Comparison of ENCODE assay signal across 23 mouse cellular contexts in genomic region chr4:106927034-106927433, GRCm38 (mm10).
"Had no signal": no experiment of that assay in that cellular context is flagged by ENCODE, and none has a peak within 500 bp of the region (broad histone marks: within the 10 kb centered on the region; RNA-seq: fewer than 3 reads in every experiment).

No protein-coding gene starts in this region.

- DNase-seq: kidney, adult 11 months; kidney, adult 8-10 months; kidney, postnatal 10 days; kidney, postnatal 36 days; liver; lung, adult 2 months; lung, postnatal 14 days; lung, postnatal 4 days; right cerebral cortex, adult 18-20 months; right cerebral cortex, postnatal 14 days; right cerebral cortex, postnatal 4 days; thymus, adult 2 months; thymus, postnatal 14 days; thymus, postnatal 4 days had no signal

- ATAC-seq: intestine, embryonic 15.5 days; midbrain, embryonic 16.5 days had no signal

- H3K9me3 ChIP-seq: intestine, embryonic 15.5 days; kidney, embryonic 15.5 days; limb, embryonic 10.5 days; limb, embryonic 13.5 days; neural tube, embryonic 13.5 days had no signal

- H3K27me3 ChIP-seq: intestine, embryonic 15.5 days; kidney, embryonic 15.5 days; limb, embryonic 13.5 days; neural tube, embryonic 13.5 days had no signal

- H3K4me2 ChIP-seq: intestine, embryonic 15.5 days; kidney, embryonic 15.5 days; limb, embryonic 13.5 days; midbrain, embryonic 11.5 days; neural tube, embryonic 13.5 days had no signal

- H3K4me3 ChIP-seq: intestine, embryonic 15.5 days; kidney, embryonic 15.5 days; limb, embryonic 10.5 days; limb, embryonic 13.5 days; myocyte; neural tube, embryonic 13.5 days had no signal

- H3K9ac ChIP-seq: intestine, embryonic 15.5 days; kidney, embryonic 15.5 days; limb, embryonic 13.5 days had no signal

- H3K27ac ChIP-seq: intestine, embryonic 15.5 days; kidney, embryonic 15.5 days; limb, embryonic 10.5 days; limb, embryonic 13.5 days; stomach, postnatal 0 days had no signal
